Mouse (Mus musculus) E14TG2a.4 (cell line): Measurements from ENCODE around the gene Ppara.

Source experiments
- CTCF ChIP-seq: conservative IDR thresholded peaks from 2 replicates; pipeline ENCODE4 v1.5.1; 2014; ENCODE audit warnings: low read length
- NANOG ChIP-seq: IDR thresholded peaks from 2 replicates; pipeline ENCODE4 v1.6.1; 2014; ENCODE audit warnings: borderline replicate concordance, low read length, mixed read lengths
- POU5F1 ChIP-seq: IDR thresholded peaks from 2 replicates; pipeline ENCODE4 v1.6.1; 2014; ENCODE audit warnings: low read length, borderline replicate concordance

- no peak for TF ChIP-seq CTCF
- TF ChIP-seq POU5F1: no peak
- no peak for TF ChIP-seq NANOG
Measured at GRCm38 (mm10) chr15:85776241-85776640, 41.5 kb downstream of the Ppara start.
